Mouse (Mus musculus) hindbrain, embryonic 11.5 days (tissue): ENCODE data around the gene Dnal1. TPM values are rescaled to one million over a fixed set of nuclear protein-coding genes. Genes with fewer than 3 reads are reported as not detected.
A peak's percentile ranks its signal among the peaks of the same experiment; 100 is the strongest.

Experiments used
- ATAC-seq: fragments of 200-750 bp; cut with Nextera tagmentation; 2 replicates; pipeline ENCODE4 v1.8.0; 2017; ENCODE audit warnings: mild to moderate bottlenecking, moderate TSS enrichment, moderate library complexity; ENCODE audit not compliant: low FRiP score
- DNase-seq: peaks from one replicate; pipeline ENCODE4 v3.0.0-alpha.2; 2015; ENCODE audit warnings: low spot score
- H3K27ac ChIP-seq: fragments of 300-500 bp; sonication (generic); 2 replicates; pipeline ENCODE4 v1.5.1; 2014; ENCODE audit warnings: mild to moderate bottlenecking, low read depth, low read length
- H3K27me3 ChIP-seq: fragments of 300-500 bp; sonication (generic); 2 replicates; pipeline ENCODE4 v1.6.1; 2014; ENCODE audit warnings: mild to moderate bottlenecking, low read length, moderate library complexity, mixed read lengths; ENCODE audit not compliant: control insufficient read depth, insufficient read depth
- H3K36me3 ChIP-seq: fragments of 300-500 bp; sonication (generic); 2 replicates; pipeline ENCODE4 v1.6.1; 2014; ENCODE audit warnings: mild to moderate bottlenecking, low read length, moderate library complexity, mixed read lengths; ENCODE audit not compliant: control insufficient read depth, insufficient read depth
- H3K4me1 ChIP-seq: fragments of 300-500 bp; sonication (generic); replicated peaks from 2 replicates; pipeline ENCODE4 v1.6.1; 2014; ENCODE audit warnings: low read length, mixed read lengths; ENCODE audit not compliant: control insufficient read depth, insufficient read depth
- H3K4me2 ChIP-seq: fragments of 300-500 bp; sonication (generic); replicated peaks from 2 replicates; pipeline ENCODE4 v1.6.1; 2014; ENCODE audit warnings: mild to moderate bottlenecking, low read depth, low read length
- H3K4me3 ChIP-seq: fragments of 300-500 bp; sonication (generic); 2 replicates; pipeline ENCODE4 v1.5.1; 2014; ENCODE audit warnings: low read depth, low read length
- H3K9ac ChIP-seq: fragments of 300-500 bp; sonication (generic); 2 replicates; pipeline ENCODE4 v1.6.1; 2014; ENCODE audit warnings: low read depth, low read length
- H3K9me3 ChIP-seq: fragments of 300-500 bp; sonication (generic); 2 replicates; pipeline ENCODE4 v1.6.1; 2016; ENCODE audit warnings: low read length; ENCODE audit not compliant: control insufficient read depth
- WGBS: fragments of 180-500 bp; shearing (Covaris S2); extraction: QIAGEN DNeasy Blood & Tissue Kit; methylation state at CpG from one replicate; pipeline ENCODE4 v1.1.7; 2014; 5-methylcytosine and 5-hydroxymethylcytosine counted together
- polyA plus RNA-seq: library from polyadenylated mRNA; unstranded; fragments of >200 nt; fragmentation: Nextera tagmentation; extraction: Ambion mirVana; gene quantifications from 2 replicates; pipeline ENCODE4 v1.2.1, GENCODE M21; 2014

The Dnal1 gene
- polyA plus RNA-seq, 1 experiment from 2014 or later: 6.3 TPM

GRCm38 (mm10) chr12:84173309-84173915 lies 59.2 kb downstream of the Dnal1 start:
- no peak overlapping the region for H3K9ac ChIP-seq
- H3K4me3 ChIP-seq: no peak overlapping the region
- H3K4me2 ChIP-seq: no peak overlapping the region
- ATAC-seq (no peak), DNase-seq (no peak)
- peaks cover 6% of the 10 kb centered on the region; the same call in 1 of the 2 replicates for H3K36me3 ChIP-seq
- no peaks in the 10 kb centered on the region for H3K27me3 ChIP-seq
- peaks cover 14% of the 10 kb centered on the region for H3K4me1 ChIP-seq
- 91% methylated on average over 13 of the region's 13 CpGs for WGBS
- no peak overlapping the region for H3K27ac ChIP-seq
- H3K9me3 ChIP-seq: no peaks in the 10 kb centered on the region

GRCm38 (mm10) chr12:84174190-84174811 lies 60.1 kb downstream of the Dnal1 start:
- DNase-seq (no peak), ATAC-seq (no peak)
- no peak overlapping the region for H3K4me3 ChIP-seq
- peaks cover 6% of the 10 kb centered on the region; the same call in 1 of the 2 replicates for H3K36me3 ChIP-seq
- H3K27me3 ChIP-seq: no peaks in the 10 kb centered on the region
- H3K9me3 ChIP-seq: no peaks in the 10 kb centered on the region
- 78% methylated on average over 9 of the region's 9 CpGs for WGBS
- H3K4me2 ChIP-seq: no peak overlapping the region
- H3K4me1 ChIP-seq: peaks cover 14% of the 10 kb centered on the region
- no peak overlapping the region for H3K27ac ChIP-seq
- no peak overlapping the region for H3K9ac ChIP-seq

- H3K27me3 ChIP-seq: no peaks in the 10 kb centered on the region
- no peak overlapping the region for H3K27ac ChIP-seq
- ATAC-seq (no peak), DNase-seq (no peak)
- H3K4me2 ChIP-seq: no peak overlapping the region
- 82% methylated on average over 6 of the region's 6 CpGs for WGBS
- H3K9me3 ChIP-seq: no peaks in the 10 kb centered on the region
- H3K4me1 ChIP-seq: peaks cover 14% of the 10 kb centered on the region
- no peak overlapping the region for H3K9ac ChIP-seq
- no peak overlapping the region for H3K4me3 ChIP-seq
- H3K36me3 ChIP-seq: peaks cover 6% of the 10 kb centered on the region; the same call in 1 of the 2 replicates
These were observed 60.7 kb downstream of the Dnal1 start for GRCm38 (mm10) chr12:84174871-84175270.

GRCm38 (mm10) chr12:84175659-84176061 lies 61.5 kb downstream of the Dnal1 start:
- H3K9ac ChIP-seq: peak overlapping the region; percentile 38
- H3K9me3 ChIP-seq: no peaks in the 10 kb centered on the region
- ATAC-seq: peak; percentile 75; the same call in 1 of the 2 replicates
- H3K27ac ChIP-seq: peak overlapping the region; percentile 65
- peaks cover 14% of the 10 kb centered on the region for H3K4me1 ChIP-seq
- WGBS: under 1% methylated on average over 20 of the region's 20 CpGs
- H3K4me2 ChIP-seq: peak overlapping the region; percentile 37
- no peaks in the 10 kb centered on the region for H3K27me3 ChIP-seq
- peaks cover 6% of the 10 kb centered on the region; the same call in 1 of the 2 replicates for H3K36me3 ChIP-seq
- peak; percentile 77 for DNase-seq
- H3K4me3 ChIP-seq: peak overlapping the region; percentile 24

GRCm38 (mm10) chr12:84176126-84176769 lies 62.1 kb downstream of the Dnal1 start:
- no peaks in the 10 kb centered on the region for H3K9me3 ChIP-seq
- peak overlapping the region; percentile 37 for H3K4me2 ChIP-seq
- H3K27me3 ChIP-seq: no peaks in the 10 kb centered on the region
- H3K4me3 ChIP-seq: peak overlapping the region; percentile 24
- H3K4me1 ChIP-seq: peaks cover 16% of the 10 kb centered on the region
- peak overlapping the region; percentile 65 for H3K27ac ChIP-seq
- H3K9ac ChIP-seq: peak overlapping the region; percentile 38
- no peak for DNase-seq
- ATAC-seq: peak; percentile 37; the same call in 1 of the 2 replicates
- H3K36me3 ChIP-seq: peaks cover 6% of the 10 kb centered on the region; the same call in 1 of the 2 replicates
- 5% methylated on average over 11 of the region's 13 CpGs for WGBS

- H3K9ac ChIP-seq: 0 out of 2 replicates have a peak overlapping the region, but pooled peaks have one; percentile 11
These were observed 63.0 kb downstream of the Dnal1 start for GRCm38 (mm10) chr12:84176886-84177765.

GRCm38 (mm10) chr12:84178052-84178451 lies 63.9 kb downstream of the Dnal1 start:
- DNase-seq: no peak
- peaks cover 19% of the 10 kb centered on the region for H3K4me1 ChIP-seq
- H3K9ac ChIP-seq: no peak overlapping the region
- no peaks in the 10 kb centered on the region for H3K9me3 ChIP-seq
- no peak overlapping the region for H3K27ac ChIP-seq
- 35% methylated on average over 1 of the region's 1 CpGs for WGBS
- H3K27me3 ChIP-seq: no peaks in the 10 kb centered on the region
- no peak overlapping the region for H3K4me2 ChIP-seq
- peaks cover 2% of the 10 kb centered on the region; the same call in 1 of the 2 replicates for H3K36me3 ChIP-seq
- ATAC-seq: no peak
- no peak overlapping the region for H3K4me3 ChIP-seq

More at GRCm38 (mm10) chr12:84176886-84177765, 63.0 kb downstream of the Dnal1 start:
- no peaks in the 10 kb centered on the region for H3K9me3 ChIP-seq
- no peak for ATAC-seq
- no peak overlapping the region for H3K4me2 ChIP-seq
- DNase-seq: no peak
- H3K4me1 ChIP-seq: peaks cover 19% of the 10 kb centered on the region
- 33% methylated on average over 6 of the region's 6 CpGs for WGBS
- peaks cover 6% of the 10 kb centered on the region; the same call in 1 of the 2 replicates for H3K36me3 ChIP-seq
- no peak overlapping the region for H3K4me3 ChIP-seq
- no peaks in the 10 kb centered on the region for H3K27me3 ChIP-seq
- H3K27ac ChIP-seq: peak overlapping the region; percentile 39; the same call in 1 of the 2 replicates
